Mouse (Mus musculus) urinary bladder, postnatal 10 days (tissue): ENCODE data around the gene Nisch.
A peak's percentile ranks its signal among the peaks of the same experiment; 100 is the strongest.

Experiments used
- DNase-seq: peaks from one replicate; pipeline ENCODE4 v3.0.0; 2022; ENCODE audit warnings: low spot score

Nisch gene

GRCm38 (mm10) chr14:31215157-31216002, 1.4 kb downstream of the Nisch start:
- no peak for DNase-seq

- DNase-seq = no peak
These were observed 2.1 kb downstream of the Nisch start for GRCm38 (mm10) chr14:31214684-31215083.

- no peak for DNase-seq
These were observed 2.9 kb downstream of the Nisch start for GRCm38 (mm10) chr14:31213868-31214267.

- DNase-seq = no peak
These were observed 4.2 kb downstream of the Nisch start for GRCm38 (mm10) chr14:31212499-31212898.

GRCm38 (mm10) chr14:31211854-31212253, 4.9 kb downstream of the Nisch start:
- DNase-seq = no peak

GRCm38 (mm10) chr14:31209133-31209557, 7.6 kb downstream of the Nisch start:
- DNase-seq = no peak

- no peak for DNase-seq
These were observed 8.7 kb downstream of the Nisch start, which contains the start of gene Tnnc1 for GRCm38 (mm10) chr14:31208084-31208483. Tnnc1 (plus strand) TSS chr14:31208312.

- DNase-seq = no peak
These were observed 9.5 kb downstream of the Nisch start for GRCm38 (mm10) chr14:31207070-31207830.

GRCm38 (mm10) chr14:31206472-31206981, 10.2 kb downstream of the Nisch start:
- DNase-seq = peak; percentile 84

- no peak for DNase-seq
These were observed 10.9 kb downstream of the Nisch start for GRCm38 (mm10) chr14:31205562-31206467.

- DNase-seq = no peak
These were observed 11.5 kb downstream of the Nisch start for GRCm38 (mm10) chr14:31205244-31205561.

GRCm38 (mm10) chr14:31204844-31205243, 11.9 kb downstream of the Nisch start:
- DNase-seq = no peak

GRCm38 (mm10) chr14:31200038-31200437, 16.7 kb downstream of the Nisch start:
- DNase-seq = no peak

- DNase-seq = no peak
These were observed 17.1 kb downstream of the Nisch start for GRCm38 (mm10) chr14:31199599-31199998.

- no peak for DNase-seq
These were observed 18.9 kb downstream of the Nisch start for GRCm38 (mm10) chr14:31197547-31198516.

GRCm38 (mm10) chr14:31195968-31196367, 20.8 kb downstream of the Nisch start:
- no peak for DNase-seq

GRCm38 (mm10) chr14:31195521-31195920, 21.2 kb downstream of the Nisch start:
- no peak for DNase-seq

- no peak for DNase-seq
These were observed 21.7 kb downstream of the Nisch start for GRCm38 (mm10) chr14:31194891-31195513.

- DNase-seq = no peak
These were observed 22.3 kb downstream of the Nisch start for GRCm38 (mm10) chr14:31194441-31194840.

- no peak for DNase-seq
These were observed 23.0 kb downstream of the Nisch start for GRCm38 (mm10) chr14:31193791-31194190.
